Mouse (Mus musculus) midbrain, embryonic 14.5 days (tissue): ENCODE results near the gene Ncapd2. TPM values are rescaled to one million over a fixed set of nuclear protein-coding genes. Genes with fewer than 3 reads are reported as not detected.

Experiments
- ATAC-seq: fragments of 200-750 bp; cut with Nextera tagmentation; 2 replicates; pipeline ENCODE4 v1.8.0; 2017; ENCODE audit warnings: moderate number of reproducible peaks, moderate library complexity; ENCODE audit not compliant: low FRiP score, low TSS enrichment
- DNase-seq: peaks from one replicate; pipeline ENCODE4 v3.0.0-alpha.2; 2015
- H3K27ac ChIP-seq: fragments of 300-500 bp; sonication (generic); replicated peaks from 2 replicates; pipeline ENCODE4 v1.5.1; 2014; ENCODE audit warnings: mild to moderate bottlenecking, low read depth, low read length, moderate library complexity
- H3K27me3 ChIP-seq: fragments of 300-500 bp; sonication (generic); 2 replicates; pipeline ENCODE4 v1.6.1; 2014; ENCODE audit warnings: low read length, control low read depth, mixed read lengths; ENCODE audit not compliant: control insufficient read depth, insufficient read depth
- H3K36me3 ChIP-seq: fragments of 300-500 bp; sonication (generic); 2 replicates; pipeline ENCODE4 v1.6.1; 2014; ENCODE audit warnings: low read length, control low read depth; ENCODE audit not compliant: control insufficient read depth, insufficient read depth
- H3K4me1 ChIP-seq: fragments of 300-500 bp; sonication (generic); 2 replicates; pipeline ENCODE4 v1.6.1; 2014; ENCODE audit warnings: mild to moderate bottlenecking, antibody characterized with exemption, low read length, control low read depth; ENCODE audit not compliant: control insufficient read depth, insufficient read depth
- H3K4me2 ChIP-seq: fragments of 300-500 bp; sonication (generic); 2 replicates; pipeline ENCODE4 v1.6.1; 2014; ENCODE audit warnings: mild to moderate bottlenecking, low read length, moderate library complexity
- H3K4me3 ChIP-seq: fragments of 300-500 bp; sonication (generic); replicated peaks from 2 replicates; pipeline ENCODE4 v1.5.1; 2014; ENCODE audit warnings: low read depth, low read length
- H3K9ac ChIP-seq: fragments of 300-500 bp; sonication (generic); replicated peaks from 2 replicates; pipeline ENCODE4 v1.6.1; 2014; ENCODE audit warnings: mild to moderate bottlenecking, low read length, moderate library complexity
- H3K9me3 ChIP-seq: fragments of 300-500 bp; sonication (generic); 2 replicates; pipeline ENCODE4 v1.6.1; 2016; ENCODE audit warnings: low read length, control low read depth, mixed read lengths; ENCODE audit not compliant: control insufficient read depth
- WGBS: fragments of 180-500 bp; shearing (Covaris S2); extraction: QIAGEN DNeasy Blood & Tissue Kit; methylation state at CpG from one replicate; pipeline ENCODE4 v1.1.7; 2014; 5-methylcytosine and 5-hydroxymethylcytosine counted together
- polyA plus RNA-seq: library from polyadenylated mRNA; unstranded; fragments of >200 nt; fragmentation: Nextera tagmentation; extraction: Ambion mirVana; gene quantifications from 2 replicates; pipeline ENCODE4 v1.2.1, GENCODE M21; 2014

Ncapd2 gene
- polyA plus RNA-seq, 1 experiment from 2014 or later: 50.3 TPM

- Histone ChIP-seq H3K4me3 (no peak overlapping the region), H3K36me3 (peaks cover 81% of the 10 kb centered on the region), H3K4me1 (0 out of 2 replicates have a peak, but pooled peaks cover 3% of the 10 kb centered on the region), H3K27ac (no peak overlapping the region), H3K9ac (no peak overlapping the region), H3K4me2 (no peak overlapping the region), H3K9me3 (no peaks in the 10 kb centered on the region), H3K27me3 (no peaks in the 10 kb centered on the region)
- 95% methylated on average over 10 of the region's 10 CpGs for WGBS
- ATAC-seq: no peak
- DNase-seq: no peak
Observed at GRCm38 (mm10) chr6:125186203-125186602, 5.3 kb downstream of the Ncapd2 start.

- no peak overlapping the region for H3K27ac ChIP-seq
- DNase-seq (no peak), ATAC-seq (no peak)
- no peaks in the 10 kb centered on the region for H3K9me3 ChIP-seq
- H3K4me1 ChIP-seq: no peaks in the 10 kb centered on the region
- no peaks in the 10 kb centered on the region for H3K27me3 ChIP-seq
- H3K9ac ChIP-seq: no peak overlapping the region
- H3K36me3 ChIP-seq: peaks cover 96% of the 10 kb centered on the region
- H3K4me3 ChIP-seq: no peak overlapping the region
- WGBS: 63% methylated on average over 5 of the region's 5 CpGs
- no peak overlapping the region for H3K4me2 ChIP-seq
Observed at GRCm38 (mm10) chr6:125182133-125182532, 9.4 kb downstream of the Ncapd2 start.

- H3K27me3 ChIP-seq: no peaks in the 10 kb centered on the region
- no peak overlapping the region for H3K27ac ChIP-seq
- H3K4me1 ChIP-seq: no peaks in the 10 kb centered on the region
- H3K36me3 ChIP-seq: peaks cover 96% of the 10 kb centered on the region
- 93% methylated on average over 7 of the region's 7 CpGs for WGBS
- ATAC-seq: no peak
- no peaks in the 10 kb centered on the region for H3K9me3 ChIP-seq
- no peak overlapping the region for H3K9ac ChIP-seq
- no peak overlapping the region for H3K4me3 ChIP-seq
- H3K4me2 ChIP-seq: no peak overlapping the region
- DNase-seq: no peak
Observed at GRCm38 (mm10) chr6:125179601-125180000, 11.9 kb downstream of the Ncapd2 start.

- Histone ChIP-seq H3K4me3 (no peak overlapping the region), H3K27ac (no peak overlapping the region), H3K9ac (no peak overlapping the region), H3K36me3 (peaks cover 98% of the 10 kb centered on the region), H3K9me3 (no peaks in the 10 kb centered on the region), H3K4me2 (no peak overlapping the region), H3K27me3 (no peaks in the 10 kb centered on the region), H3K4me1 (no peaks in the 10 kb centered on the region)
- WGBS: 91% methylated on average over 5 of the region's 5 CpGs
- DNase-seq: no peak
- no peak for ATAC-seq
Observed at GRCm38 (mm10) chr6:125175469-125175868, 16.0 kb downstream of the Ncapd2 start.

GRCm38 (mm10) chr6:125173256-125173655 is 18.2 kb downstream of the Ncapd2 start:
- no peak overlapping the region for H3K4me2 ChIP-seq
- H3K4me1 ChIP-seq: no peaks in the 10 kb centered on the region
- H3K27me3 ChIP-seq: no peaks in the 10 kb centered on the region
- ATAC-seq (no peak), DNase-seq (no peak)
- 93% methylated on average over 7 of the region's 7 CpGs for WGBS
- peaks cover 99% of the 10 kb centered on the region for H3K36me3 ChIP-seq
- no peak overlapping the region for H3K4me3 ChIP-seq
- H3K27ac ChIP-seq: no peak overlapping the region
- no peak overlapping the region for H3K9ac ChIP-seq
- H3K9me3 ChIP-seq: no peaks in the 10 kb centered on the region

- no peak overlapping the region for H3K4me3 ChIP-seq
- WGBS: 94% methylated on average over 2 of the region's 2 CpGs
- H3K4me2 ChIP-seq: no peak overlapping the region
- H3K27ac ChIP-seq: no peak overlapping the region
- 0 out of 2 replicates have a peak, but pooled peaks cover 3% of the 10 kb centered on the region for H3K4me1 ChIP-seq
- DNase-seq: no peak
- no peak overlapping the region for H3K9ac ChIP-seq
- peaks cover 99% of the 10 kb centered on the region for H3K36me3 ChIP-seq
- no peaks in the 10 kb centered on the region for H3K27me3 ChIP-seq
- ATAC-seq: no peak
- H3K9me3 ChIP-seq: no peaks in the 10 kb centered on the region
Observed at GRCm38 (mm10) chr6:125172474-125172873, 19.0 kb downstream of the Ncapd2 start.

- Histone ChIP-seq H3K9me3 (no peaks in the 10 kb centered on the region), H3K27ac (no peak overlapping the region), H3K4me1 (peaks cover 18% of the 10 kb centered on the region), H3K9ac (0 out of 2 replicates have a peak overlapping the region, but pooled peaks have one; percentile 3), H3K4me3 (no peak overlapping the region), H3K27me3 (no peaks in the 10 kb centered on the region), H3K36me3 (peaks cover 79% of the 10 kb centered on the region), H3K4me2 (no peak overlapping the region)
- WGBS: 86% methylated on average over 6 of the region's 6 CpGs
- ATAC-seq: no peak
- DNase-seq: no peak
Observed at GRCm38 (mm10) chr6:125170194-125170593, 21.3 kb downstream of the Ncapd2 start.

- no peaks in the 10 kb centered on the region for H3K9me3 ChIP-seq
- H3K4me2 ChIP-seq: no peak overlapping the region
- H3K27me3 ChIP-seq: no peaks in the 10 kb centered on the region
- H3K4me3 ChIP-seq: no peak overlapping the region
- WGBS: 91% methylated on average over 14 of the region's 14 CpGs
- H3K27ac ChIP-seq: no peak overlapping the region
- no peak overlapping the region for H3K9ac ChIP-seq
- ATAC-seq (no peak), DNase-seq (no peak)
- peaks cover 67% of the 10 kb centered on the region for H3K36me3 ChIP-seq
- peaks cover 27% of the 10 kb centered on the region for H3K4me1 ChIP-seq
Observed at GRCm38 (mm10) chr6:125168086-125168485, 23.4 kb downstream of the Ncapd2 start.

- WGBS: 15% methylated on average over 10 of the region's 10 CpGs
- peak overlapping the region; percentile 89 for H3K27ac ChIP-seq
- no peaks in the 10 kb centered on the region for H3K27me3 ChIP-seq
- H3K4me1 ChIP-seq: peaks cover 27% of the 10 kb centered on the region
- peaks cover 64% of the 10 kb centered on the region for H3K36me3 ChIP-seq
- ATAC-seq (no peak), DNase-seq (peak; percentile 59)
- peak overlapping the region; percentile 79 for H3K4me2 ChIP-seq
- no peaks in the 10 kb centered on the region for H3K9me3 ChIP-seq
- H3K4me3 ChIP-seq: peak overlapping the region; percentile 80; the same call in 1 of the 2 replicates
- no peak overlapping the region; the same call in 1 of the 2 replicates for H3K9ac ChIP-seq
Observed at GRCm38 (mm10) chr6:125166861-125167650, 24.4 kb downstream of the Ncapd2 start.
